Mouse (Mus musculus): ENCODE results near the gene Cdc34. TPM values are rescaled to one million over a fixed set of nuclear protein-coding genes. Genes with fewer than 3 reads are reported as not detected.

The Cdc34 gene
- polyA plus RNA-seq, 1 experiment from 2014 or later, result 240 TPM

GRCm38 (mm10) chr10:79675346-79676035, 6.5 kb upstream of the Cdc34 start:
- Histone ChIP-seq H3K9me3 (no peaks in the 10 kb centered on the region), H3K4me3 (no peak overlapping the region), H3K27ac (replicated peaks) (peak overlapping the region; percentile 14; the same call in 1 of the 2 replicates), H3K4me1 (peaks cover 29% of the 10 kb centered on the region), H3K36me3 (replicated peaks) (peaks cover 37% of the 10 kb centered on the region), H3K27me3 (replicated peaks; ENCODE audit: low read depth, poor library complexity, severe bottlenecking) (no peaks in the 10 kb centered on the region)
- DNase-seq (ENCODE audit: low spot score), result peak; percentile 33
- WGBS, result 52% methylated on average over 44 of the region's 44 CpGs

- Histone ChIP-seq H3K36me3 (replicated peaks) (peaks cover 30% of the 10 kb centered on the region), H3K4me3 (peak overlapping the region; percentile 67), H3K9me3 (no peaks in the 10 kb centered on the region), H3K27me3 (replicated peaks; ENCODE audit: low read depth, poor library complexity, severe bottlenecking) (no peaks in the 10 kb centered on the region), H3K27ac (replicated peaks) (peak overlapping the region; percentile 82), H3K4me1 (peaks cover 32% of the 10 kb centered on the region)
- 37% methylated on average over 11 of the region's 11 CpGs for WGBS
- no peak for DNase-seq (ENCODE audit: low spot score)
Measured at GRCm38 (mm10) chr10:79680606-79681495, 1.1 kb upstream of the Cdc34 start.

GRCm38 (mm10) chr10:79682551-79682915, 538 bp downstream of the Cdc34 start:
- 0% methylated on average over 10 of the region's 10 CpGs for WGBS
- Histone ChIP-seq H3K36me3 (replicated peaks) (peaks cover 41% of the 10 kb centered on the region), H3K27me3 (replicated peaks; ENCODE audit: low read depth, poor library complexity, severe bottlenecking) (no peaks in the 10 kb centered on the region), H3K4me3 (peak overlapping the region; percentile 67), H3K9me3 (no peaks in the 10 kb centered on the region), H3K4me1 (peaks cover 26% of the 10 kb centered on the region), H3K27ac (replicated peaks) (peak overlapping the region; percentile 82)
- DNase-seq (ENCODE audit: low spot score), result no peak

- Histone ChIP-seq H3K4me3 (peak overlapping the region; percentile 67), H3K36me3 (replicated peaks) (peaks cover 46% of the 10 kb centered on the region), H3K9me3 (no peaks in the 10 kb centered on the region), H3K4me1 (peaks cover 26% of the 10 kb centered on the region), H3K27me3 (replicated peaks; ENCODE audit: low read depth, poor library complexity, severe bottlenecking) (no peaks in the 10 kb centered on the region), H3K27ac (replicated peaks) (peak overlapping the region; percentile 82)
- 5% methylated on average over 10 of the region's 10 CpGs for WGBS
- peak; percentile 76 for DNase-seq (ENCODE audit: low spot score)
Measured at GRCm38 (mm10) chr10:79682916-79683582, 1.1 kb downstream of the Cdc34 start.

- peak overlapping the region; percentile 67 for H3K4me3 ChIP-seq
- H3K27me3 ChIP-seq (replicated peaks; ENCODE audit: low read depth, poor library complexity, severe bottlenecking), result no peaks in the 10 kb centered on the region
- WGBS, result 87% methylated on average over 6 of the region's 6 CpGs
- no peaks in the 10 kb centered on the region for H3K9me3 ChIP-seq
- peaks cover 26% of the 10 kb centered on the region for H3K4me1 ChIP-seq
- H3K27ac ChIP-seq (replicated peaks), result peak overlapping the region; percentile 82; the same call in 1 of the 2 replicates
- peaks cover 55% of the 10 kb centered on the region for H3K36me3 ChIP-seq (replicated peaks)
- no peak for DNase-seq (ENCODE audit: low spot score)
Measured at GRCm38 (mm10) chr10:79683726-79684640, 2.0 kb downstream of the Cdc34 start.

GRCm38 (mm10) chr10:79684770-79685600, 3.0 kb downstream of the Cdc34 start:
- peaks cover 26% of the 10 kb centered on the region for H3K4me1 ChIP-seq
- no peak overlapping the region for H3K4me3 ChIP-seq
- H3K36me3 ChIP-seq (replicated peaks), result peaks cover 65% of the 10 kb centered on the region
- H3K9me3 ChIP-seq, result no peaks in the 10 kb centered on the region
- DNase-seq (ENCODE audit: low spot score), result no peak
- 94% methylated on average over 25 of the region's 25 CpGs for WGBS
- H3K27me3 ChIP-seq (replicated peaks; ENCODE audit: low read depth, poor library complexity, severe bottlenecking), result no peaks in the 10 kb centered on the region
- H3K27ac ChIP-seq (replicated peaks), result no peak overlapping the region

- WGBS, result 86% methylated on average over 2 of the region's 2 CpGs
- no peak for DNase-seq (ENCODE audit: low spot score)
- H3K4me1 ChIP-seq, result peaks cover 18% of the 10 kb centered on the region
- no peak overlapping the region for H3K27ac ChIP-seq (replicated peaks)
- no peak overlapping the region for H3K4me3 ChIP-seq
- no peaks in the 10 kb centered on the region for H3K27me3 ChIP-seq (replicated peaks; ENCODE audit: low read depth, poor library complexity, severe bottlenecking)
- no peaks in the 10 kb centered on the region for H3K9me3 ChIP-seq
- peaks cover 68% of the 10 kb centered on the region for H3K36me3 ChIP-seq (replicated peaks)
Measured at GRCm38 (mm10) chr10:79686219-79686618, 4.2 kb downstream of the Cdc34 start.

- H3K4me3 ChIP-seq, result no peak overlapping the region
- 97% methylated on average over 1 of the region's 1 CpGs for WGBS
- peaks cover 68% of the 10 kb centered on the region for H3K36me3 ChIP-seq (replicated peaks)
Measured at GRCm38 (mm10) chr10:79686691-79687090, 4.7 kb downstream of the Cdc34 start.

GRCm38 (mm10) chr10:79687513-79687912, 5.5 kb downstream of the Cdc34 start:
- Histone ChIP-seq H3K27me3 (replicated peaks; ENCODE audit: low read depth, poor library complexity, severe bottlenecking) (no peaks in the 10 kb centered on the region), H3K27ac (replicated peaks) (no peak overlapping the region), H3K36me3 (replicated peaks) (peaks cover 73% of the 10 kb centered on the region), H3K9me3 (peaks cover 4% of the 10 kb centered on the region; the same call in 1 of the 2 replicates), H3K4me3 (no peak overlapping the region), H3K4me1 (peaks cover 15% of the 10 kb centered on the region)
- WGBS, result 96% methylated on average over 6 of the region's 6 CpGs
- no peak for DNase-seq (ENCODE audit: low spot score)

More at GRCm38 (mm10) chr10:79686691-79687090, 4.7 kb downstream of the Cdc34 start:
- H3K4me1 ChIP-seq, result peaks cover 15% of the 10 kb centered on the region
- no peaks in the 10 kb centered on the region for H3K27me3 ChIP-seq (replicated peaks; ENCODE audit: low read depth, poor library complexity, severe bottlenecking)
- no peak for DNase-seq (ENCODE audit: low spot score)
- H3K27ac ChIP-seq (replicated peaks), result no peak overlapping the region
- no peaks in the 10 kb centered on the region for H3K9me3 ChIP-seq

GRCm38 (mm10) chr10:79688720-79689119, 6.7 kb downstream of the Cdc34 start, which contains the start of gene Gzmm:
Gene Gzmm, plus strand, starts transcription at chr10:79689020.
- H3K36me3 ChIP-seq (replicated peaks), result peaks cover 71% of the 10 kb centered on the region
- WGBS, result 89% methylated on average over 4 of the region's 4 CpGs
- H3K9me3 ChIP-seq, result peaks cover 4% of the 10 kb centered on the region; the same call in 1 of the 2 replicates
- no peak within 1 kb of the TSS for H3K27ac ChIP-seq (replicated peaks)
- no peak for DNase-seq (ENCODE audit: low spot score)
- H3K4me3 ChIP-seq, result peak within 1 kb of the TSS; percentile 3; the same call in 1 of the 2 replicates
- peaks cover 6% of the 10 kb centered on the region for H3K4me1 ChIP-seq
- H3K27me3 ChIP-seq (replicated peaks; ENCODE audit: low read depth, poor library complexity, severe bottlenecking), result no peaks in the 10 kb centered on the region

GRCm38 (mm10) chr10:79689178-79689577, 7.2 kb downstream of the Cdc34 start:
- Histone ChIP-seq H3K27ac (replicated peaks) (no peak overlapping the region), H3K4me1 (peaks cover 2% of the 10 kb centered on the region), H3K9me3 (peaks cover 4% of the 10 kb centered on the region; the same call in 1 of the 2 replicates), H3K36me3 (replicated peaks) (peaks cover 66% of the 10 kb centered on the region), H3K4me3 (peak overlapping the region; percentile 3; the same call in 1 of the 2 replicates), H3K27me3 (replicated peaks; ENCODE audit: low read depth, poor library complexity, severe bottlenecking) (no peaks in the 10 kb centered on the region)
- DNase-seq (ENCODE audit: low spot score), result no peak
- 89% methylated on average over 3 of the region's 3 CpGs for WGBS

Data from embryonic facial prominence, embryonic 10.5 days (tissue).